Mouse (Mus musculus) kidney, postnatal 36 days (tissue): Measurements from ENCODE around the gene Plekha7.

ENCODE experiments used
- DNase-seq, 2 experiments: peaks; one replicate each; pipeline ENCODE4 v3.0.0; 2021 to 2022; ENCODE audit warnings: mixed read lengths in 2 of 2

The Plekha7 gene

DNA sequence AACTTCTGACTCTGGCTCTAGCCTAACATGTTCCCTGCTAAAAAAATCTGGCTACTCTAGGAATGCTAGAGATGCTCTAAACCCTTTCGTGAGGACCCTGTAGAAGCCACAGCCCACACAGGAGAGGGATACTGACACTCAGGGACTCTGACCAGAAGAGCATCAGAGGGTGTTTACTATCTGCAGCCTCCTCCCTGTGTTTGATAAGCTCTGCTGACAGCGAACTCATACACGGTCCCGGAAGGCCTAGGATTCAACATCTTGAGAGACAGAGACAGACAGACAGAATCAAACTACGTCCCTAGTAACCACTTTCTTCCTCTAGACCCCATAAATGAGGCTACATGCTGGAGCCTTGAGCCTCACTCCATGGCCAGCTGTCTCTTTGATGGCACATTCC, 20.2 kb downstream of the Plekha7 start:
- no peak for DNase-seq

DNA sequence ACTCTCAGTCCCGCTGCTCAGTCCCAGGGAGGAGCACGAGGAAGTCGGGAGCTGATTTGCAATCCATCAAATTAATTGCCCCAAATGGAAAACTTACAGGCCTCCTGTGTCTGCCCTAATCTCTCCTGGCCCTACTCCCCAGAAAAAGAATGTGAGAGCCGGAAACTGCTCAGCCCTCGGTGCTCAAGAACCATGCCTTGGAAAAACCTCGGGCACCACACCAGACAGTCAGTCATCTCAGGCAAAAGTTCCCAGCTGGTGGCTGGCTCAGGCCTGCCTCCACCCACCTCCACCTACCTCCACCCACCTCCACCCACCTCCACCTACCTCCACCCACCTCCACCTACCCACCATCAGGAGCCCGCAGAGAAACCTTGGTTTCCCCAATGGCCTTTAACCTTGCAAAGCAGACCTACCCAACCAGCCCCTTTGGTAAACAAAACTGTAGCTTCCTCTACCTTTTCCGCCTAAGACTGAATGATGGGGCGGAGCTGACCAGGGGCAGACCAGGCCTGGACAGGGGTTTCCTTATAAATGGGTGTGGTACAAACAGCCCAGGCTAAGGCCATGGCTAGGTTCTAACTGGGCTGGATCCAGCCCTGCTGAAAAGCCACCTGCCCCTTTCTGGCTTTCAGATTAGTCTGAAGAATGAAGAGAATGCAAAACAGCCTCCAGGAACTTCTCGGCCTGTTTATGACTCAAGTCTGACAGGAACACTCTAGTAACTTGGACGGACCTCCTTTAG, 21.4 kb downstream of the Plekha7 start:
- DNase-seq = peak; percentile 44 to 73

DNA sequence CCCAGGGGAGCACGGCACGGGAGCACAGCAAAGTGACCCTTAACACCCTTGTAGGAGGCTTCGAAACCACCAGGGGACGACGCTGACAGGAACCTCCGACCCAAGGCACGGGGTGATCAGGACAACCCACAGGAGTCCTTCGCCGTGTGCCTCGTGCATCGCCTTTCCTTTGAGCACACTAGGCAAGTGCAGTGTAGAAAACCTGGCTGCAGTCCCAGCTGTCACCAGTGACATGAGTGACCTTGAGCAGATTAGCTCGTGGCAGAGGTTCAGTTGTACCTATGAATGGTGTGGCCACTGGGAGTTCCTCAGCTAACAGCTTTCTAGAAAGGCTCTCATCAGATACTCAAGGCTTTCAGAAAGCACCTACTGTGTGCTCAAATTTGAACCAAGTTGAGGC, 22.0 kb downstream of the Plekha7 start:
- DNase-seq = peak; percentile 83 to 85

DNA sequence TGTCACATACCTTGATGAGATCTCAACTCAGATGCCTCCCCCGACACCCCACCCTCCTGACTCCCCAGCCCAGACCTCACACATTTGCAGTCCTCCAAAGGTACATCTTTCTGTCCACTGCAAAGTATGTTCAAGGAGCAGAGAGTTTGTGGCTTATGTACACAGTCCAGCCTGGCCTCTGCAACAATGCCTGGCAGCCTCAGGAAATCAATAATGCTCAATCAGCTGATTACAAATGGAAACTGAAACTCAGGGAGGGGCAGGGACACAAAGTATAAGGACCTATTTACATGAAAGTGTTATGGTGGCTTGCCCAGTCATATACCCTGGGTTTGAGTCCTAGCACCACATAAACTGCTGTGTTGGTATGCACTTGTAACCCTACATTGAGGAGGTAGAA, 23.0 kb downstream of the Plekha7 start:
- DNase-seq = no peak

DNA sequence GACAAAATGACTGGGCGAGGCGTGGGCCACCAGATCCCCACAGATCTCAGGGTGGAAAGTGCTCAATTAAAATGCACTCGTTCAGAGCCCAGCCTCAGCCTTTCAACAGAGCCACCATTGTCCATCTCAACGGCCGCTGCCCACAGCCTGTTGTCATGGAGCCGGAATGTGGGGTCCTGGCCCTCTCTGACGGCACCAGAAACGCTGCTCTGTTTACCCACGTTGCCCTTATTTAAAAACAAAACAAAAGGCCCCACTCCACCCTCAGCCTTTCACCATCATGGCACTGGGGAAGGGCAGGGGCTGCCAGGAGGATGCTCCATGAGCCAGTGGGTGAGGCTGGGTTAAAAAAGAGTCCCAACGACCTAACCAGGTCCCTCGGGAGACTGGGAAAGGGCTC, 25.4 kb downstream of the Plekha7 start:
- no peak for DNase-seq

DNA sequence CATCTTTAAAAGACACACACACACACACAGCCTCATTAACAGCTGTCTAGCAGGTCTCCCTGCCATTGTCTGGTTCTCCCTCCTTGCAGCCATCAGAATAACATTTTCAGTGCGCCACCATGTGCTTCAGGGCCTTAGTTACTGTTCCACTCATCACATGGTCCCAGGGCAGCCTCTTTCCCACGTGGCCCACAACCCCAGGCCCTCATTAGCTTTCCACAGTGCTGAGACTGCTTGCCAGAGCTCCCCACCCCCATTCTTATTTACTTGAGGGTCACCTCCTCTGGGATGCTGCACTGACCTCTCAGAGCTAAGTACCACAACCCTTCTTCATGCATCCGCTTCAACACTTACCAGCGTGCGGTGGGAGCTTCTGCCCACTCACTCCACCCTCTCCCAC, 28.1 kb downstream of the Plekha7 start:
- peak; percentile 72 to 86 for DNase-seq

DNA sequence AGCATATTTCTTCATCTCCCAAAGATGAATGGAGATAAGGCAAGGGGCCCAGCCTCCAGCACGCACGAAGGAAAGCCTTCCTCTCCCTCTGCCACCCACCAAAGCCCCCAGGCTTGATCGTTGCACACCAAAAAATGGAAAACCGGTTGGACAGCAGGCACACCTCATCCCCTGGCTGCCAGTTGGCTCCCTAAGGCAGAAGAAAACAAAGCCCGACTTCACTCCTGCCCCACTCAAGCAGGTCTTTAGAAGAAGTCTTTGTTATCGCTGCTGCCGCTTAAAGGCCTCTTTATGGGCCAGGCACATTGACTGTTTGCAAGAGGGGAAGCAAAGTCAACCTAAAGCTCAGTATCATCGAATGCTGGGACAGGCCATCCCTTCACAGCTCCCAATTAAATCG, 29.9 kb downstream of the Plekha7 start:
- DNase-seq = no peak

DNA sequence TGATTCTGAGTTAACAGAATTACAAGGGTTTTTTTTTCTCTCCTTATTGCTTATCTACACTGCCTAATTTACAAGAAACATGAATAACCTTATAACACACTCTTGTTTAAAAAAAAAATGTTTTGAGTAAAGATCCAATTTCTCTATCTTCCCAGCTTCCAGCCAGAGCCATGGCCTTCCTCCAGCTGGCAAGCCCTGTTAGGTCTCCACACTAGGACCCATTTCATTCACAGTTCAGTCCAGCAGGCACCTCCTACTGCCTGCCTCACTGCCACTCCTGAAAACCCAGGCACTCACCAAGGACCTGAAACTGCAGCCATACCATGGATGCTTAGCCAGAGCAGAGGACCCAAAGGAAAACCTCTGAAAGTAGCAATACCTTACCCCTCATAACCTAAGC, 31.9 kb downstream of the Plekha7 start:
- DNase-seq = peak; percentile 63 to 77

DNA sequence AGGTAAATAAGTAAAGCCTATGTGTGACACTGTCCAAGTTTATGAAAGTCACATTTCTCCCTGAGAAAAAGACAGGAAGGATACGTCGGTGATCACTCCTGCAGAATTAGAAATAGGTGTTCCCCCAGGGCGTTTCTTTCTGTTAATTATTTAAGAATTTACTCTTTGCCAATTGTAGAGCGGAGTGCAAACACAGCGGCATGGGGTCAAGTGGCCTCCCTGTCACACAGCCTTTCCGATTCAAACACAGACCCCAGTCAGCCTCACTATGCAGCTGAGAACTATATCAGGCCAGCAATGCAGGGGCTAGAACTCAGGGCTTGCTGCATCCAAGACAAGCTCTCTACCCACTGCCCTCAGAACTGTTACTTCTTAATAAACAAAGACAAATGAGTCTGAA, 35.1 kb downstream of the Plekha7 start:
- DNase-seq = peak; percentile 51 to 63

DNA sequence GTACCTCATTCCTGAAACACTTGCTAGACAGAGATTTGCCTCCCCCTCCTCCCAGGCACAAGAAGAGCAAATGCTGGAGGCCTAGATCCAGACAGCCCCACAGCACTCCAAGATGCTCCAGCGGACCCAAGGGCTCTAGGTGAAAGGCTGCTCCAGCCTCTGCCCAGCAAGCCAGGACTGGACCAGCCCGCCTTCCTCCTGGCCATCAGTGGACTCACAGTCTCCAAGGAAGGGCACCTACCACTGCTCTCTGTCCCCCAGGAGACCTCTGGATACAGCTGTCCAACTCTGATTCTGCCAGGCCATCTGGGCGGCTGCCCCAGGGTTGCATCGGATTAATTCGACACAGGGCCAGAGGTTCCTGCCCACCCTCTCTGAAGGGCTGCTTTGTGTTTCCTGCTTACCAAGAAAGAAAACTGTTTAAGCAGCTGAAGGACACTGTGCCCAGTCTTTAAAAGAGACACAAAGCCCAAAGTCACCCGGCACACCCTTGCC, 38.6 kb downstream of the Plekha7 start:
- DNase-seq = peak; percentile 49 to 67

DNA sequence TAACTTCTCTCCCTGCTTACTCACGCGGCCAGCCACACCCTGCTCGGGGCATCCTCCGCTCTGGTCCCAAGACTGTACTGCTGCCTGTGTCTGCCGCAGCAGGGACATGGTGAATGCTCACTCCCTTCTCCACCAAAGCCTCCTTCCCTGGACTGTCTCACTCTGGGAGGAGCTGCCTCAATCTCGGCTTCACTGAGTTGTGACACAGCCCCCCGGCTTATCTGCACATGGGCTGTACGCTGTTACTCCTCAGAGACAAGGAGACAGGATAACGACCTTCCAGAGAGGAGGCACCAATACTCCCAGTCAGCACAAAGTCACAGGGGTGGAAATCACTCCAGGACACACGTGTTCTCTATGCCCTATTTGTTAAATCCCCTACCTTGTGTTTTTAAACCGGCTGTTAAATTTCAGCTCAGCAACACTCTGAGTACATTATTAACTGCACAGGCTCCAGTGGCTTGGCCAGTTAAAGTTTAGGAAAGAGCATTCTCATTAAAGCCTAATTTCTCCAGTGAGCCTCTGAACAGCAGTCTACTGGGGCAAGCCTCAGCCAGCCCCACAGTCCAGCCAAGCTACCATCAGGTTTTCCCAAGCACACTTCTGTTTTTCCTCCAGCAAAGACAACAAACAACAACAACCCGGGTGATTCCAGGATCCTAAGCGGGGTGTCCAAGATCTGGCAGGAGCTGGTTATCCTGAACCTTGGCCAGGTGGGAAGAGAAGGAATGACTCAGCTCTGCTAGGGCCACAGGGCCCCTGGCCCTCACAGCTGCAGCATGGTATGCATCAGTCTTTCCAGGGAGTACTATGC, 39.9 kb downstream of the Plekha7 start:
- peak; percentile 65 to 90 for DNase-seq

DNA sequence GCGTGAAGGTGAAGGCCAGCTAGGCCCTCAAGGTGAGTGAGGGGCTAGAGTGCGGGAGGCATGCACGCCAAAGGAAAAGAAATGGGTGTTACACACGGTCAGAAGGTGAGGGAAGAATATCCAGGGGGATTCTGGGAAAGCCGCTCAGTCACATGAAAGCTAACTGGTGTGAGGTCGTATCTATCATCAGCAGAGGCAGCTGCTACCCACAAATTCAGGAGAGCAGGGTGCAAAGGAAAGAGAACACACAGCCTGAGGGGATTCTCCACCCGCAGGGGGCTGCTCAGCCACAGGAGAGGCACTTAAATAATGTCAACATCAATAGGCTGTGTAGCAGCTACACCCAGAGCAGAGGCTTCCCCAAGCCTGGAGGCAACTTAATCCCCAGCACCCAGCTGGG, 44.9 kb downstream of the Plekha7 start:
- DNase-seq = no peak

DNA sequence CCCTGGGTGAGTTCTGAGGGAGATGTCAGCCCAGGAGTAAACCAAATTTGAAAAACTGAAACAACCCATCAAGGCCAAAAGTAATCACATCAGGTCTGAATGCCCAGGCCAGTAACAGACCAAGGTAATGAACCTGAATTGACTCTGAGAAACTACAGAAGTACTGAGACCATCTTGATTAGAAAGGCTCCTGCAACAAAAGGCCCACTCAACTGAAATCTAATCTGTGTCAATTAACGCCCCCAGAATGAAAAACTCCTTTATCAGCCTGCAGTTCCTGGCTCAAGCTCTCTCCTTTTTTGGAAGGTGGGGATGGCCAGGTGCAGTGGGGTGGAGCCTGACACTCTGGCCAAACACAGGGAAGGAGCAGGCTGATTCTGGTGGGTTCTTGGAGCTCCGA, 45.7 kb downstream of the Plekha7 start:
- no peak for DNase-seq

DNA sequence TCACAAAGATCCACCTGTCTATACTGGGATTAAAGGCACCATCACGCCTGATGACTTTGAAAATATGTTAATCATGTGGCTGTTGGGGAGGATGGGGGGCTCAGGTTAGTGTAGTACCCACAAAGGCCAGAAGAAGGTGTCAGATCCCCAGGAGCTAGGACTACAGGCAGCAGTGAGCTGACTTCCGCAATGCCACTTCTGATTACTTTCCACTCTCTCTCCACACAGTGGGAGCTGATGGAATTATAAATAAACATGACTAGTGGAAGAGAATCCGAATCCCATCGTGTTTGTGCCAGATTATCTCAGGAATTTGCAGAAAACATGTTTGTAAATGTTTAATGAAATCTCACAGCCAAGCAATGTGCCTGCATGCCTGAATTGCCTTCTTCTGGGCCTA, 46.1 kb downstream of the Plekha7 start:
- DNase-seq = peak; percentile 63 to 77

DNA sequence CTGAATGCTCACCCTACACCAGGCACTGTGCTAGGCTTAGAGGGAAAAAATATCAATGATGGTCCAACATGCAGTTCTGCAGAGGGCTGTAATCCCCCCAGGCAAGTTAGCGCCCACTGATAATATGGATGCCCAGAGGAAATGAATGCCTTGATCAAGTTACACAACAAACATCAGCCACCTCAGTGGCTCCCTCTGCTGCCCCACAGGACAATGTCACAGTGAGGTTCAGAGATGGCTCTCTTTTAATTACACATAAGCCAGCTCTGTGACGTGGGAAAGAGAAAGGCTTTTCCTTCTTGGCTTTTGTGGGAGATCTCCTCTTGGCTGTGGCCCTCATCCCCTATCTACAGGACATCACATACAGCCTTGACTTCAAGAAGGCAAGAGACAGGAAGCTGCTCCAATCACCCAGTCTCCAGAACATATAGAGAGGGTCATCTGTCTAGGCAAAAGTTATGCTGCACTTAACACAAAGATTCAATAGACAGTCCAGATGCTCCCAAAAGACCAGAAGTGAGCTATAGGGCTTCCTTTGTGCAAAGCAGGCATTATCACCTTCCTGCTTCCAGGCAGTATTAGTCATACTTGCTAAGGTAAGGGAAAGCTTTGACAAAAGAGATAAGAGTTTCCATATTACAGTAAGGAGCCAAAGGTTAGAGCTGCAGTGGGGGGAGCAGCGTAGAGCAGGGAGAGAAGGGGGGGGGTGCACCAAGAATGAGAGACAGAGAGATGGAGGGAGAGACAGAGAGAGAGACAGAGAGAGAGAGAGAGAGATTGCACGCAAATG, 47.2 kb downstream of the Plekha7 start:
- DNase-seq = peak in 1 of 2 experiments; percentile 68

DNA sequence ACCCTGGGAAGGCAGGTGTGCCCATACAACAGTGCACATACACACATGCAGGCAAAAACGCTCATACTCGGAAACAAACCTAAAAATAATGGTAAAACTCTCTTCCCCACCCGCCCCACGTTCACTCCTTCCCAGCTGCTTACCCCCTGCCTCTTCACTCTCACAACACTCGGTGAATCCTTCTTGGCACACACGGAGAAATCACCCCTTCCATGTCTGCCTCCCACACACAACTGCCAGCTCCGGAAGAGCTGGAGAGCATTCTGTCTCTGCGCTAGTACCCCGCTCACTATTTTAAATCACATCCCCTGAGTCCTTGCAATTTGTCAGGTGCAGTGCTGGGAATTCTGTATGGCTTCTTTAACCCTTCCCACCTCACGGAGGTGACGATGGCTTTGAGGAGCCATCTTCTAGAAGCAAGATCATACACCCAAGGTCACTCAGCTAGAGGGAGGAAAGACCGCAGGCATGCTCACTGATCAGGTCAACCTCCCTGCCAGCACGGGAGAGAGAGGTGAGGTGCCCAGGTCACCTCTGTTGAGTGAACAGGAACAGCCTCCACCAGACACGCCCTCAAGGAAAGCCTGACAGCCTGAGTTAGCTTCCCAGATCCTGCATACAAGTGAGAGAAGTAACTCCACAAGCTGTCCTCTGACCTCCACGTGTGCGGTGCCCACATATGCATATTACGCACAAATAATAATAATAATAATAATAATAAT, 49.6 kb downstream of the Plekha7 start:
- DNase-seq = peak; percentile 63 to 76

DNA sequence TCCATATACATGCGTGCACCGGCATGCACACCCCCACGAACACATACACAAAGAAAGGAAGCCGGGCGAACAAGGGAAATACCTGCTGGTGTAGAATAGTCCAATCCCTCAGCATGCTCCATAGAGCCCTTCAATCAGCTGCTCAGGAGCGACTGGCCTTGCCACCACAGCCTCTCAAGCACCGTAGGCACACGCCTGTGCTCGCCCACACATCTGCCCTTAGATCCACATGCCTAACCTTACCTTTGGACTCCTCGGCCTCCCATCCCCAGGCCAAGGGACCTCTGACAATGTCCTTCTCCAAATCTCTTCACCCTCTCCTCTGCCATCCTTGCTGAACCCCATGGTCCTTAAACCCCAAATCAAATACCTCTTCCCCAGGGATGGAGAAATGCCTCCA, 50.2 kb downstream of the Plekha7 start:
- peak in 1 of 2 experiments; percentile 40 for DNase-seq

DNA sequence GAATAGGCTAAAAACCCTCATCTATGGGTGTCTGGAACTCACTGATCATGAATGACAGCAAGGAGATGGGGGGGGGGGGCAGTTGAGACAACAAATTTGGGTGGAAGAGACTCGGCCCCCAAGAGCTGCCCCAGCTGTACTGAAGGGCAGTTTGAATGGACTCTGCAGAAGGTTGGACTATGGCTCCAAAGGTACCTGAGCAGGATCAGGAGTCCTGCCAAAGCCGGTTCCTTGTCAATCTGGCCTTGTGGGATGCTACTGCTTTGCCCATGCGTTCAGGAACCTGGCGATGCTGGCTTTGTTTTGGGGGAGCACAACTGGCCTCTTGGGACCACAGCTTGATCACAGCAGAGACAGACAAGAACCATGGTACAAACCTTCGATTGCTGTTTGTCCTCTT, 52.5 kb downstream of the Plekha7 start:
- peak in 1 of 2 experiments; percentile 55 for DNase-seq

DNA sequence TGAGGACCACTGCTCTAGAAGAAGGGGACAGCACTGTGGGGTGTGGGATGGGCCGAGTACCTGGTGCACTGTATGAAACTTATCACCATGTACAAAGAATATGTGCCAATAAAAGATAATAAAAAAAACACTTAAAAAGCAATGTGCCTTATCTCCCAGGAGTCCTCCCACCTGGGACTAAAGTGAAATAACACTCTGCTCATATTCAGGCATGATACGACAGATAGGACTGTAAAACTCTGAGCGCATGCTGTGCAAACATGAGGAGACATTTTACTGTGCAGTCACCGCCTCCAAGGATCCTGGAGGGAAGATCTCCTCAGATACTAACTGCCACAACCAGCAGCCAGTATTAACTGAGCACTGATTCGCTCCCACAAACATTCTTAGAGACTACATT, 53.5 kb downstream of the Plekha7 start:
- no peak for DNase-seq

DNA sequence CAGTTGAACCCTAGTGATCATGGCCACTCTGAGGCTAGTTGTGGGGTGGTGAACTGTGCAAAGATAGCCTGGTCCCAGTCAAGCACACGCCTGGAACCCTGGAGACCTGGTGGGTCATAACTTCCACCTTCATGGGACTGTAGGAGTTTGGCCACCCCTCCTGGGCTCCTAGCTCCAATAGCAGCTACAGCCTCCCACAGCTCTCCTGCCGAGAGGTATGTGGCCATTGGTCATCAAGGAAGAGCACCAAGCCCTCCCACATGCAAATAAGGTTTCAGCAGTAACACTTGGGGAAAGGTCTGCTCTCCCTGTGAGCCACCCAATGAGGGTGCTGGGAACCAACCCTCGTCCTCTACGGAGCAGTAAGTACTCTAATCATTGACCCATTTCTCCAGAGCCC, 55.7 kb downstream of the Plekha7 start:
- peak; percentile 55 to 61 for DNase-seq

DNA sequence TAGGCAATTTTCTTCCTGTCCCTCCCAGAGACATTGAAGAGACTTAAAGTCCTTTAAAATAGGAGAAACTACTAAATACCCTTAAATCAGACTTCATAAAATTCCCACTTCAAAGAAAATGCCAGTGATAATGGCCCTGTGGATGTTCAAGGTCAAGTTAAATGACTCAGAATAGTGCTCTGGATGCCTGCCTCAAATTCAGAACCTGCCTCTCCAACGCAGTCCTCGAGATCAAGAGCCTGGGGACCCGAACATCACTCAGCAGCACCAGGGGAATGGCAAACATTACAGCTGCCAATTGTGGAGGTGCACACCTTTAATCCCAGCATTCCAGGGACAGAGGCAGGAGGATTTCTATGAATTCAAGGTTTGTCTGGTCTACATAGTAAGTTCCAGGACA, 56.7 kb downstream of the Plekha7 start:
- no peak for DNase-seq

DNA sequence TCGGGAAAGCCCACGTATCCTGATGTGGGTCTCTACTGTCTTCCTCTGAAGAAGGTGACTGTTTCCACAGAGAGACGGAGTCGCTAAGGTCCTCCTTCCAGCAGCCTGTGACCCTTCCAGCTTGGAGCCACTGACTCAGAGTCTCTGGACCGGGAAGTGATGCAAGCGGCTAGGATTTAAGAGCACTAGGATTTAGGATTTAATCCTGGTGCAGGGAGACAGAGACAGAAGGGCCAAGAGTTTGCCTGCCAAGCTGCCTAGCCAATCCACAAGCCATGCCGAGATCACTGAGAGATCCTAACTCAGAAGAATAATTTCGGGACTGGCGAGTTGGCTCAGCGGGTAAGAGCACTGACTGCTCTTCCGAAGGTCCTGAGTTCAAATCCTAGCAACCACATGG, 59.6 kb downstream of the Plekha7 start:
- DNase-seq = no peak

DNA sequence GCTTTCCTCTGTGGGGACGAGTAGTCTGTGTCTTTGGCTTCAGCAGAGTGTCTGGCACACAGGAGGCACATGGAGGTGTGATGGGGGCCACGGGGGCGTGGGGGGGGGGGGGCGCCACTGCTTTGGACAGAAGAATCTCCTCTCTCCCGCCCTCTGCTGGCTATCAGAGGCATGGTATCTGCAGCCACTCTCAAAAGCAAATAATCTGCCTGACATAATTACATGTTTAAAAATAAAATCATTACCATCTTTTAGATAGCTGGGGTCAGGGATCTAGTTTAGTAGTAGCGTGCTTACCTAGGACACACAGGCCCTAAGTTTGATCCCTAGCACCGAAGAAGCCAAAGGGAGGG, 60.8 kb downstream of the Plekha7 start:
- DNase-seq = peak in 1 of 2 experiments; percentile 59
